Mouse (Mus musculus) G1E (cell line): Measurements from ENCODE around the gene Pdxp.

Experiments
- CTCF ChIP-seq: IDR thresholded peaks from 2 replicates; pipeline ENCODE4 v1.5.1; 2012; ENCODE audit warnings: low read depth, low read length, inconsistent platforms, mixed read lengths
- POLR2AphosphoS5 ChIP-seq: IDR thresholded peaks from 2 replicates; pipeline ENCODE4 v1.6.1; 2012; ENCODE audit warnings: low read depth, low read length, inconsistent platforms; ENCODE audit not compliant: insufficient replicate concordance
- TAL1 ChIP-seq: conservative IDR thresholded peaks from 2 replicates; pipeline ENCODE4 v1.6.1; 2012; ENCODE audit warnings: low read depth, low read length, inconsistent platforms, mixed read lengths

DNA sequence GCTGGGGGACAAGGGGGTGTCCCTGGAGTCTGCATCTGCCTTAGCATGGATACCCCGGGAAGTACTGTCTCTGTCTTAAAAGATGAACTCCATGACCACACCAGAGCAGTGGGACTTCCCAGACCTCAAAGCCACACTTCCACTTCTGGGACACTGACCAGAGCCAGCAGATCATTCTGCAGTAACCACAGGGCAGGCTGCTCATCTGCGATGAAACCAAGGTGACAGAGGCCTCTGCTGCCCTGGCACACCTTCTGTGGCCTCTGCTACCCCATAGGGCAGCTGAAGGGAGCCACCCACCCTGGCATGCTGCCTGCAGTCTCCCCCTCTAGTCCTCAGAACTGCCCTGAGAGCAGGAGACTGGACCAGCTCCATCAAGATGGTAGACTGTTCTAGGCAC, 18.0 kb upstream of the Pdxp start:
- TF ChIP-seq CTCF (no peak), POLR2AphosphoS5 (no peak), TAL1 (no peak)
